Mouse (Mus musculus) frontal cortex, adult 2 months (tissue): ENCODE measurements around the gene Fancm. TPM values are rescaled to one million over a fixed set of nuclear protein-coding genes. Genes with fewer than 3 reads are reported as not detected.
A peak's percentile ranks its signal among the peaks of the same experiment; 100 is the strongest.
"Not testable (repeated sequence)": the region's sequence is repeated elsewhere in the genome, so short reads cannot be mapped to it uniquely, and the experiment has no call there.

ENCODE experiments used
- DNase-seq, 2 experiments: peaks; one replicate each; pipeline ENCODE4 v3.0.0; 2022; ENCODE audit warnings: low spot score in 1 of 2; ENCODE audit errors: extremely low spot score in 1 of 2
- polyA plus RNA-seq: library from polyadenylated mRNA; depleted of rRNA; stranded (reverse); fragments of >200 nt; gene quantifications from 2 replicates; pipeline ENCODE4 v1.2.3, GENCODE M21; 2012; rRNA removed

Fancm gene
- 6.7 and 7.4 TPM in 2 replicates for polyA plus RNA-seq

DNA sequence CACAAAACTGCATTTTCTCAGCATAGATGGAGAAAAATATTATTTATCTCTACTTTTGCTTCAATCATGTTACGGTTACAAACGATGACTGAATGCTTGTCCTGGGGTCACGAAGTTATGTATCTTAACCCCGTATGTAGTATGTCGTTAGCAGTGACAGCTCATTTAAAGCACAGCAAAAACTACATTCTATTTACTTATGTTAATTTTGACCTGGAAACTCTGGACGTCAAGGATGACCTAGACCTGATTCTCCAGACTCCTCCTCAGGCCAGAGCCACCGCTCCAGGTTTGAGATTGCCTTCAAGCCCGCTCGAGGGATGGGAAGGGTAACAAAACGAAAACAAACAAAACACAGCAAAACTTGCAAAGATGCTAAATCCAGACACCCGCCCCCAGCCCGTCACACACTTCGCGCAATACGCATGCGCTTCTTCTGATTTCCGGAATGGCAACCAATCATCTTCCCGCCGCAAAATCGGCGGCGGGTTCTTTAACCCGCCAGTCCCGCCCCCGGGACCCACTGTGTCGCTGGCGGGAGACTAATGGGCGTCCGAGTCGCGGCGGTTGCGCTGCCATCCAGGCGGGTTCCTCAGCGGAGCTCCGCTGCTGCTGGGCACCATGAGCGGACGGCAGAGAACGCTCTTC, at the start of gene Fancm:
Gene Fancm, plus strand, starts transcription at position 519 of the 648 bp plus-strand sequence.
- DNase-seq = peak; percentile 86 to 95

DNA sequence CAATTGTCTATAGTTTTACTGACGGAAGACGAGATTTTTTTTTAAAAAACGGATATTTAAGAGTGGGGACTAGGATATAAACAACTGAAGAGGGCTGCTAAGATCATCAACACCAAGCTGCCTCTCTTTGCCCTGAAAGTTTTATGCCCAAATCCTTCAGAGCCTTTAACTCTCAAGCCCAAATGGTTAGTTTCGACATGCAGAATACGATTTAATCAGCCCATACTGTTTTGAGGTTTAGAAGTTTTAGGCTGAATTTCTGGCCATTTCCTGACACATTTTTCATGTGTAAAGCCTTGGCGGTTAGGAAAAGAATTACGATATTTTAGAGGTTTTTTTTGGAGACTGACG, 39.6 kb upstream of the Fancm start:
- no peak for DNase-seq

DNA sequence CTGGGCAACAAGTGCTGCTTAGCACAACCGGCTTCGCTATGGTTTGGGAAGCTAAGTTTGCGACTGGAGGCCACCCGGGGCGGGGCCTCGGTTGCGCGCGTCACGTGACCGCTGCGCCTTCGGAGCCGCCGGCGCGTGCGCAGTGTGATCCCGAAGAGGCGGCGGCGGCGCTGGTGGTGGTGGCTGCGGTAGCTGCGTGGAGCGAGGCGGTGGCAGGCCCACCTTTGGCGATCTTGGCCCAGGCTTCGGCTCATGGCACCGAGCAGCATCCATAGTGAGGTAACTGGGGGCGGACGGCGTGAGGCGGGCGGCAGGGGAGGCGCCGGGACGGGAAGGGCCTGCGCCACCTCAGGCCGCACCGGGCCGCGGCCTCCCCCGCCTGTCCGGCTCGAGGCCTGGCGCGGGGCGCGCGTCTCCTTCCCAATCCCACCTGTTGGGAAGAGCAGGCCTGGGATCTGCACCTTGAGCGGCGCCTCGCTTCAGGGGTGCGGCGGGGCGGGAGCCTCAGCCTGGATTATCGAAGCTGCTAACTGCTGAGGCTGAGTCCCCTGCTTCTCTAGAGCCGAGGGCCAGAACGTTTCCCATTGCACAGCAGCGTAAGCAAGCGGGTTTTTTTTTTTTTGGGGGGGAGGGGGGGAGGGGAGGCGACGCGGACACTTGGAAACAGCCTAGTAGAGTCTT, 39.1 kb upstream of the Fancm start, which contains the start of gene Prpf39:
Gene Prpf39, plus strand, starts transcription at position 144 of the 681 bp plus-strand sequence.
- DNase-seq = peak; percentile 68 to 90

DNA sequence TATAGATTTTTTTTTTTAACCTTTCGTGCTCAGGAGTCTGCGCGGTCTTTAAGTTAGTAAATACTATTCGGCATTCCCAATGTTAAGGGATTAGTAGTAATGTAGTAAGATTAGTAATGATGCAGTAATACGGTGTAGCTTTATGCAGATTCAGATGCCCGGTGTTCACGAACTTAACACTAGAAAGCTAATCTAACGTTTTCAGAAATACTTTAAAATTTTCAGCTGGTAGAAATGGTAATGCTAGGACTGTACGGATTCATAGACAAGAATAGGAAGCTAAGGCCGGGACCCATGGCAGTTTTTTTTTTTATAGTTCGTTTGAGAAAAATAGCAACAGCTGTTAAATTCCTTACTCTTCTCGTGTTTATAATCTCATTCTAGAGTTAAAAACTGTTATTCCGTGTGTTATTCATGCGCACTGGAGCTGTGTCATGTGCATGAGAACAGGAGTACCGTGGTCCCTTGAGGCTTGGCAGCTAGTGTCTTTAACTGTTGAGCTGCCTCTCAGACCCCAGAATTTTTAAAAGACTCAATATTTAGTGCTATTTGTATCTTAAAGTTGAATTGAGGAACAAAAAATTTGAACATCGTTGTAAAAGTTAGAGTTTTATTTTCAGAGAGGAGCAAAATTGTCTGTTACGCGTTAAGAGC, 38.4 kb upstream of the Fancm start:
- no peak for DNase-seq

DNA sequence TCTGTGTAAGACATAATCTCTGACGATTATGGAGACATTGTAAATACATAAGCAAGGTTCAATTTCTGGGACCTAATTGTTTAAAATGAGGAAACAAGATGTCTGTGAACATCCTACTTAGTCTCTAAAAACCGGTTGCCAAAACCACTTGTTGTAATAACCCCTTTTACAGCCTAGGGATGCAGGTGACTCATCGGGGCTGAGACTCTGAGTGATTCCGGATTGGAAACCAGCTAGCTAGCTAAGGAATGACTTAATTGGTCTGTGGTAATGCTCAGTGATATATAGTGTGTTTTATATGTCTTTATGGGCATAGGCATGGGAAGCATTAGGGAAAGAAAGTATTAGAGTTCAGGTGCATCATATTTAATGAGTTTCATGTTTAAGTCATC, 37.9 kb upstream of the Fancm start:
- DNase-seq = no peak

DNA sequence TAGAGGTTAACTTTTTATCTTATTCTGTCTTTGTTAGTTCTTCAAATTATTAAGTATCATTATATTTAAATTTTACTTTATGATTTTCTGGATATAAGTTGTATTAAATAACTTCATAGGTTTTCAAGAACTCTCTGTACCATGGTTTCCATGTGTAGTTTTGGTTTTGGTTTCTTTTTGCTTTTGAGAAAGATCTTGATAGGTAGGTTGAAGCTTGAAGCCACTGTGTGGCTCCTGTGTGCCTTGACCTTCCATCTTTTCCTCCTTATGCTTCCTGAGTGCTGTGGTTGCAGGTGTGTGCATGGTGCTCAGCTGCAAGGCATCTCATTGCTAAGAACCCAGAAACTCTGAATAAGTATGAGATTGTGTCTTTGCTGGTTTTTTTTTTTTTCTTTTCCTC, 26.6 kb upstream of the Fancm start:
- DNase-seq = no peak

DNA sequence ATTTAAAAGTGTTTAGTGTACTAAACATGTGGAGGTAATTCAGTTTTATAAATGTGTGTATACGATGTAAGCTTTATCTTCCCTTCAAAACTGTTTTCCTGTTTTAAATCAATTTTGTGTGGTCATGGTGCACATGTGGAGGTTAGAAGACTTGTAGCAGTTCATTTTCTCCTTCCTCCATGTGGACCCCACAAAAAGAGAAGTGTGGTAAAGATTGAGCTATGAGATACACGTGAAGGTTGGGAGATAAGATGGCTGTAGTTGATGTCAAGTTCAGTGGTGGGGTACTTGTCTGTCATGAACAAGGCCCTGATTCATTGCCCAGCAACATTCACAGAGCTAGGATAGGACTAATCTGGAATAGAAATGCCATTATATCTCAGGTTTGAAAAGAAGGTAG, 17.2 kb upstream of the Fancm start:
- DNase-seq = no peak

DNA sequence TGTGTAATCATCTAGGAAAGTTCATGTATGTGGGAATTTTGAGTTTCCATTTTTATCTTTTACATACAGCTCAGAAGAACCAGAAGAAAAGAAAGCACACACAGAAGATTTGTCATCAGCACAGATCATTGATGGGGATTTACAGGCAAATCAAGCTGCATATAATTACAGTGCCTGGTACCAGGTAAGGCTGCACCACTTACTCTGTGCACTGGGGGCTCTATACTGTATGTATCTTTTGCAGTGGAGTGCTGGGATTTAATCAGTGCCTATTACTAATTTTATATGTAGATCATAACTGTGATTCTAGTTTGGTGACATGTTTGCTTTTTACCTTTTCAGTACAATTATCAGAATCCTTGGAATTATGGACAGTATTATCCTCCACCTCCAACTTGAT, 14.3 kb upstream of the Fancm start:
- no peak for DNase-seq

DNA sequence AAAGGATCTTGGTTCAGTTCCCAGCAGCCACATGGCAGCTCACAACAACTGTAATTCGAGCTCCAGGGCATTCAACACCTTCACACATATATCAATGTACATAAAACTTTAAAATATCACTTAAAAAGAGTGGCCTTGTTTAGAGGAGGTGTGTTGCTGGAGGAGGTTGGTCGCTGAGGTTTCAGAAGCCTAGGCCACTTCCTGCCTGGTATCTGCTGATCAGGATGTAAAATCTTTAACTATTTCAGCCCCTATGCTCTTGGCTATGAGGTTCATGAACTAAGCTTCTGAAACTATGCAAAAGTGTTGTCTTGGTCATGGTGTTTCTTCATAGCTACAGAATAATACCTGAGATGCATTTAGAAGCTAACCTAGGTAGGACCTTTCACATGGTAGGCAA, 10.2 kb upstream of the Fancm start:
- no peak for DNase-seq

DNA sequence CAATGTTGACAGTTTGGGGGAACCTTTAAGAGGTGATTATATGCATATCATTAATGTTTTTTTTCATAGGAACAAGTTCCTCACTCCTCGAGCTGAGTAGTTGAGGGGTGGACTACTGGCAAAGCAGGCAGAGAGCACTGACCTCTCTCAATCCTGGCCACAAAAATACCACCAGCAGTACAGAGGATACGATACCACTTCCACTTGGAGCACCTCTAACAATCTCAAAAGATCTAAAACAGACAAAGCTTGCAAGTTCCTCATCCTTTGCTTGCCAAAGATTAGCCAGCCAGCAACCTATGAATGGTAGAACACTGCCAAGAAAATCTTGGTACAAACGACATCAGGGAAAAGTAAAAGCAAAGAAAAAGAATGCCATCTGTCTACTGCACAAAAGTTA, 9.2 kb upstream of the Fancm start:
- no peak for DNase-seq

DNA sequence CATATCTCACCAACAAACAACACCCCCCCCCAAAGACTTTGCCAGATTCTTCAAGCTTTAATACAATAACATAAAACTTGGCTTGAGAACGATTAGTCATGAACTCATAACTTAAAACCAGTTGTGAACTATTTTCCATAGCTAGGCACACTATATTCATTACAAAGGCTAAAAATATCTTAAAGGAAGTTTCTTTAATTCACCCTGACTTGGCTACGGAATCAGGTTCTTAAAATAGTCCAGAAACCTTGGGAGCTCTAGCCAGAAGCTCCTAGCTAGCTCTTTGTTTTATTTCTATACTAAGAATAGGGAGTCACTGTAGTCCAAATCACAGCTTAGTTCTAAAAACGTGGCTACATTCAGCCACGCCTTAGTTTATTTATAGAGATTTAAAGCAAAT, 7.0 kb upstream of the Fancm start:
- DNase-seq = peak in 1 of 2 experiments; percentile 20

DNA sequence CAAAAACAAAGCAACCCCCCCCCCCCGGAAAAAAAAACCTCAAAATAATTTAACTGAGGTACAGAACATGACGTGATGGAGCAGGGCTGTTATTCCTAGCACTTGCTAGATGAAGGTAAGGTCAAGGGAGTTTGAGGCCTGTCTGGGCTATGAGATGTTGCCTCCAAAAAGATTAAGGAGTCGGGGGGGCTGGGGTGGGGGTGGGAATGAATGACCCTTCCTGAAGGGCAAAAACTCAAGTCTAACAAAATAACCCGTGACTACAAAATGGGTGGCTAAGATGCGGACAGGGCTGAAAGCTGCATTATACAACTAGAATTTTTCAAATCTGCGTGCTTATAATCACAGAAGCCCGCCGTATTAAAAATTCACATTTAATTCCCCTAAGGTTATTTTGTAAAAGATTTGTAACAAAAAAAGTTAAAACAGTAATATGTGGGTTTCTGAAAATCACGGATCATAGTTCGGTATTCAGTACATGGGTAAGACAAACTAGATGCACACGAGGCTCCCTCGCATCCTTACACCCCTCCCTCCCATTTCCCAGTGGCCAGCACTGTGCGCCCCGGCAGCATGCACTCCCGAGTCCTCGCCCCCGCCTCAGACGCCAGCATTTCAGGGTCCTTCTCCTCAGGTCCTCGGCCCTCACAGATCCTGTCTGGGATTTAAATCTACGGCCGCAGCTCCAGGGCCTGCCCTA, 2.3 kb upstream of the Fancm start:
- DNase-seq = no peak

DNA sequence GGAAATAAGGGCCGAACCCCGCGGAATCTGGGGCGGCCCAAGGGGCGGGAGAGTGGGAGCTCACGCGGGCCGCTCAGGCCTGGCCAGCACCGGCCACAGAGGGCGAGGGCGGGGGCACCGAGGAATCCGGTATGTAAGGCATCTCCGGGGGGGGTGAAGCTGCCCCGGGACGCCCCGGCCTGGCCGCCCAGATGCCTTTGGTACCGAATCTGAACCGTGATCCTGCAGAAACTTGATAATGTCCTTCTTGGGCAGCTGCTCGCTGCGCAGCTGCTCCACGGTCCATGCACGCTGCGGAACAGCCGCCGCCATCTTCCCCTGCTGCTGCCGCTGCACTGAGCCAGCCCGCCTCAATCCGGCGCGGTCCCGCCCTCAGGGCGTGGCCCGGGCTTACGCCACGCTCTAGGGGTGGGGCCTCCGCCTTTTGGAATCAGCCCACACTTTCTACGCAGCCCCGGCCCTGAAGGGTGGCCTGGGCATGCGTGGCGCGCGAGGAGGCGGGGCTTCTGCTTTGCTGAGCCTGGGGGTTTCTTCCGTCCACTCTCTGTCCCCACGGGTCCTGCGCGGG, 1.7 kb upstream of the Fancm start, which contains the start of gene Fkbp3:
Gene Fkbp3, minus strand, starts transcription at position 397 of the 568 bp plus-strand sequence.
- DNase-seq = peak; percentile 92 to 97

DNA sequence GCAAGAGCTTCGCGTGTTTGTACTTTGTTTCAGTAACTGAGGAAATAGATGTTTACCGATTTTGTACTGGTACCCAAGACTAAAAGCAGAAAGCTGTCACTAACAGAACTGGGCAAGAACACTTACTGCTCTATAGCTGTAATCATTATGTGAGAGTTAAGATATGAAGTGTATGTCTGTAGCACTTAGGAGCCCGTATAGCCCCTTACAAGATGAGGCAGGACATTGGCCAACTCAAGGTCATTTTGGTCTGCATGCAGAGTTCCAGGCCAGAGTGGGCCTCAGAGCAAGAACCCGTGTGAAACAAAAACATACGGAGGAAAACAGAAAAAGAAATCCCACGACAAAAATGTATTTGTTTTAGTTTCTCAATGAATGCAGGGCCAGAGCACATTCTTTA, 752 bp upstream of the Fancm start:
- no peak for DNase-seq

DNA sequence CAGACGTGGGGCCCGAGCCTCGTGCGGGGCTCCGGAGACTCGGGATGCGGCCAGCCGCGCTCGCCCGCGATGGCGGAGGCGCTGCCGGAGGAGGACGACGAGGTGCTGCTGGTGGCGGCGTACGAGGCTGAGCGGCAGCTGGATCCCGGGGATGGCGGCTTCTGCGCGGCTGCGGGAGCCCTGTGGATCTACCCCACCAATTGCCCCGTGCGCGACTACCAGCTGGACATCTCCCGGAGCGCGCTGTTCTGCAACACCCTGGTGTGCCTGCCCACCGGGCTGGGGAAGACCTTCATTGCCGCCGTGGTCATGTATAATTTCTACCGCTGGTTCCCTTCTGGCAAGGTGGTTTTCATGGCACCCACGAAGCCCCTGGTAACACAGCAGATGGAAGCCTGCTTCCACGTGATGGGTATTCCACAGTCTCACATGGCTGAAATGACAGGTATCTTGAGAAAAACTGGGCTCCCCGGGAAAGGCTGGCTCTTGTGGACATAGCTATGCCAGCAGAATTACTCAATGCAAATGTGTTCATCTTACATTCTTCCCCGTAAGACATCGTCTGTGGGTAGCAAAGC, 419 bp downstream of the Fancm start:
- peak in 1 of 2 experiments; percentile 36 for DNase-seq

DNA sequence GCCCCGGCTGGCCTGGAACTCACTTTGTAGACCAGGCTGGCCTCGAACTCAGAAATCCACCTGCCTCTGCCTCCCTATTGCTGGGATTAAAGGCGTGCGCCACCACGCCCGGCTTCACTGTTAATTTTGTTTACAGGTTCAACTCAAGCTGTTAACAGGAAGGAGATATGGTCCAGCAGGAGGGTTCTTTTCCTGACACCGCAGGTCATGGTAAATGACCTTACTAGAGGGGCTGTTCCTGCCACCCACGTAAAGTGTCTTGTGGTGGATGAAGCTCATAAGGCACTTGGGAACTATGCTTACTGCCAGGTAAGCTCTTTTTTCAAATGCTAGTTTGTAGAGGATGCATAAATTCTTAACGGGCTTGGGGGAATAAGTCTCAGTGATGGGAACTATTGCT, 1.5 kb downstream of the Fancm start:
- DNase-seq = no peak

DNA sequence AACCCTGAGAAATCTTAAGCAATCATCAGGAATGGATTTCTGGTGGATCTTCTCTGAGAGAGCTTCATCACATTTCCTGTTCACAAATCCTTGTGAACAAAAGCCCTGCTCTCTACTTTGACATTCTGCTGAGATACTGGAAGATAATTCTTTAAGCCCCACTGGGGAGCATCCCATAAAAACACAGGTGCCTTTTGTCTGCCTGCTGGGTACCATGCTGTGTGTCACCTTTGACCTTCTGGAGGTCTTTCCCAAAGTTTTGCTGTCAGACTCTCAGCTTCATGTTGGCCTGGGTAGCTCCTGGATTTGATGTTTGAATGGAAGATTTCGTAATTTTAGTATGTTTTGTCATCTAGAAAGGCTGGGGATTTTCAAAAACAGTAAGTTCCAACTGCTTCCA, 33.3 kb downstream of the Fancm start:
- no peak for DNase-seq

DNA sequence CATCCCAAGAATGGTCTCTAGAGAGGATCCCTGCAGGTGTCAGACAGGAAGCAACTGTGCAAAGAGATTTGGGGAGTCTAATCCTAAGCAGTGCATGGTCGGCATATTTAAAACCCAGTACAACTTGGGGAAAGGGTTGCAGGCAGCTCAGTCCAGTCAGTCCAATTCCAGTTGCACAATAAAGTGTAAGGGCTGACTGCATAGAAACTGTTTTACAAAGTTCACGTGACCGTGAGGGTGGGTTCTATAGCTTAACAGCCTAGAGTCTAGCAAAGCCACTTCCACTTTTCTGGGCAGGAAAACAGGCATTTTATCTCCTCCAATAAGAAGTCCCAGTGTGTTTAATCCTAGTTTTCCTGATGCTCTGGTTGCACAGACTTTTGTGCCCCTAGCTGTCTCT, 36.1 kb downstream of the Fancm start:
- DNase-seq = no peak

DNA sequence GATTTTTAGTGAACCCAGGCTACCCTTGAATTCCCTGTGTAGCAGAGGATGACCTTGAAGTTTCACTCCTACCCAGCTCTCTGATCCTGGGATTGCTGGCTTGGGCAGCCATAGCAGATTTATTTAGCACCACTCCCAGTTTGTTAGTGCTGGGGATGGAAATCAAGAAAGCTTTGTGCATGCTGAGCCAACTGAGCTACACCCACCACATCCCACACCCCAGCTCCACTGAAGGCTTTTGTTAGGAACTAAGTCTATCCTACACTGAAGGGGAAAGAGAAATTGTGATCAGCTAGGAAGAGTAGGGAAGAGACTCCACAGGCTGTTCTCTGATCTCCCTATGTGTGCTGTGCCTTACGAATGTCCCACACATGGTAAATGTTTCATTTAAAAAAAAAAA, 37.4 kb downstream of the Fancm start:
- peak; percentile 11 to 38 for DNase-seq

DNA sequence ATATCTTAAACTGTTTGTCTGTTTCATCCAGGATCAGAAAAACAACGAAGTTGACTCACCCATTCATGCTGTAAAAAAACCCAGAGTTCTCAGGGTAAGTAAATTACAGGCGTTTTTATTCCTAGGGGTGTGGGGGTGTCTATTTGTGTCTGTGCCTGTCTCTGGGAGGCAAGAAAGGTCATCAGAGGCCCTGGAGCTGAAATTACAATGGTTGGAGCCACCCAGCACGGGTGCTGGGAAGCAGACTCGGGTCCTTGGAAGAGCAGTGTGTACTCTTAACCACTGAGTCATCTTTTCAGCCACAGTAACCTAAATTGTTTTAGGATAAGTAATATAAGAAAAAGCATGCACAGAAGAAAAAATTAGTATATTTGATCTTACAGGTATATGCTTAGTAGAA, 38.5 kb downstream of the Fancm start:
- DNase-seq = no peak

DNA sequence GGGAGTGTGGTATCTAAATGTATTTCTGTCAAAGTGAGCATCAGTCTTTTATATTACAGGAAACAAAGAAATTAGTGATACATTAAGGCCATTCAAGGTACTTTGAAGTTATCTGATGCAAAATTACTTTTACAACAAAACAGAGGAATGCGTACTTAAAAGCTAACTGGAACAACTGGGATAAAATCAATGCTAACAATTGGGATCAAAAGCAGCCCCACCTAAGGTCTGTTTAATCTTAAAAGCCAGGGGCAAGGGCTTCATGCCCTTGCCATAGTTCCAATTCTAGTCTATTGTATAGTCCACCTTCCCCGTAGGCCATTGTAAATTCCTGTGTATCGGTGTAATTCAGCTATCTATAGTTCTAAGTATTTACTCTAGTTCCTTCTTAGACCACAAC, 39.6 kb downstream of the Fancm start:
- not testable (repeated sequence) for DNase-seq
